Mouse (Mus musculus) stomach, embryonic 15.5 days (tissue): ENCODE data around the gene Olfr382. TPM values are rescaled to one million over a fixed set of nuclear protein-coding genes. Genes with fewer than 3 reads are reported as not detected.
"Not testable (repeated sequence)": the region's sequence is repeated elsewhere in the genome, so short reads cannot be mapped to it uniquely, and the experiment has no call there.

Experiments used
- ATAC-seq: fragments of 200-750 bp; cut with Nextera tagmentation; 2 replicates; pipeline ENCODE4 v1.8.0; 2017; ENCODE audit warnings: low read depth, moderate number of reproducible peaks, moderate TSS enrichment; ENCODE audit not compliant: insufficient read depth, low FRiP score
- H3K27ac ChIP-seq: fragments of 300-500 bp; sonication (generic); 2 replicates; pipeline ENCODE4 v1.5.1; 2015; ENCODE audit warnings: mild to moderate bottlenecking, inconsistent platforms
- H3K27me3 ChIP-seq: fragments of 300-500 bp; sonication (generic); replicated peaks from 2 replicates; pipeline ENCODE4 v1.6.1; 2015; ENCODE audit warnings: inconsistent platforms
- H3K36me3 ChIP-seq: fragments of 300-500 bp; sonication (generic); 2 replicates; pipeline ENCODE4 v1.6.1; 2015; ENCODE audit warnings: inconsistent platforms
- H3K4me1 ChIP-seq: fragments of 300-500 bp; sonication (generic); 2 replicates; pipeline ENCODE4 v1.6.1; 2015; ENCODE audit warnings: inconsistent platforms
- H3K4me2 ChIP-seq: fragments of 300-500 bp; sonication (generic); 2 replicates; pipeline ENCODE4 v1.6.1; 2015; ENCODE audit warnings: mild to moderate bottlenecking, inconsistent platforms
- H3K4me3 ChIP-seq: fragments of 300-500 bp; sonication (generic); replicated peaks from 2 replicates; pipeline ENCODE4 v1.5.1; 2015; ENCODE audit warnings: inconsistent platforms
- H3K9ac ChIP-seq: fragments of 300-500 bp; sonication (generic); 2 replicates; pipeline ENCODE4 v1.6.1; 2015; ENCODE audit warnings: inconsistent platforms
- H3K9me3 ChIP-seq: fragments of 300-500 bp; sonication (generic); 2 replicates; pipeline ENCODE4 v1.6.1; 2016; ENCODE audit warnings: inconsistent platforms
- WGBS: fragments of 180-500 bp; shearing (Covaris S2); methylation state at CpG from one replicate; pipeline ENCODE4 v1.1.7; 2015; 5-methylcytosine and 5-hydroxymethylcytosine counted together
- polyA plus RNA-seq: library from polyadenylated mRNA; unstranded; fragments of >200 nt; fragmentation: Nextera tagmentation; extraction: Ambion mirVana; gene quantifications from 2 replicates; pipeline ENCODE4 v1.2.1, GENCODE M21; 2015

Olfr382 gene
- polyA plus RNA-seq = not detected in 2 replicates

- no peak within 1 kb of the TSS for H3K4me3 ChIP-seq
- H3K36me3 ChIP-seq = no peaks in the 10 kb centered on the region
- no peak within 1 kb of the TSS for H3K27ac ChIP-seq
- ATAC-seq = no peak
- H3K4me2 ChIP-seq = no peak within 1 kb of the TSS
- no peaks in the 10 kb centered on the region for H3K27me3 ChIP-seq
- no peaks in the 10 kb centered on the region for H3K9me3 ChIP-seq
- no peak within 1 kb of the TSS for H3K9ac ChIP-seq
- no peaks in the 10 kb centered on the region for H3K4me1 ChIP-seq
Measured at GRCm38 (mm10) chr11:73517097-73517496, at the start of gene Olfr382. Gene Olfr382, minus strand, starts transcription at chr11:73517197.

- 90% methylated on average over 1 of the region's 1 CpGs for WGBS
Measured at GRCm38 (mm10) chr11:73528971-73529370, 12.0 kb upstream of the Olfr382 start.

GRCm38 (mm10) chr11:73491503-73491902 lies 25.5 kb downstream of the Olfr382 start, which contains the start of gene Olfr381:
Gene Olfr381, minus strand, starts transcription at chr11:73491603.
- H3K4me1 ChIP-seq = no peaks in the 10 kb centered on the region
- no peak within 1 kb of the TSS for H3K4me3 ChIP-seq
- no peak within 1 kb of the TSS for H3K4me2 ChIP-seq
- no peaks in the 10 kb centered on the region for H3K27me3 ChIP-seq
- no peak within 1 kb of the TSS for H3K9ac ChIP-seq
- H3K9me3 ChIP-seq = no peaks in the 10 kb centered on the region
- H3K36me3 ChIP-seq = no peaks in the 10 kb centered on the region
- H3K27ac ChIP-seq = no peak within 1 kb of the TSS
- ATAC-seq = no peak

More at GRCm38 (mm10) chr11:73528971-73529370, 12.0 kb upstream of the Olfr382 start:
- H3K9ac ChIP-seq, H3K27me3 ChIP-seq, ATAC-seq, H3K4me2 ChIP-seq, H3K27ac ChIP-seq, H3K36me3 ChIP-seq, H3K4me1 ChIP-seq, H3K4me3 ChIP-seq, H3K9me3 ChIP-seq: not testable (repeated sequence)

Other genes with a start within 250 kb of the Olfr382 start
- 0.12 and 0.22 TPM in 2 replicates for gene Trpv3, start 249.8 kb downstream of the Olfr382 start, polyA plus RNA-seq
- 2.7 and 3.2 TPM in 2 replicates for gene Aspa, start 187.6 kb downstream of the Olfr382 start, polyA plus RNA-seq
- gene Gm49340, start 187.5 kb downstream of the Olfr382 start, polyA plus RNA-seq = not detected in 2 replicates
- 0.23 and 0.27 TPM in 2 replicates for gene Spata22, start 187.5 kb downstream of the Olfr382 start, polyA plus RNA-seq
- gene Olfr20, start 166.4 kb downstream of the Olfr382 start, polyA plus RNA-seq = not detected in 2 replicates
- not detected in 2 replicates for gene Olfr376, start 146.0 kb downstream of the Olfr382 start, polyA plus RNA-seq
- not detected in 2 replicates for gene Olfr1, start 117.6 kb downstream of the Olfr382 start, polyA plus RNA-seq
- gene Olfr378, start 88.7 kb downstream of the Olfr382 start, polyA plus RNA-seq = not detected in 2 replicates
- gene Olfr380, start 59.7 kb downstream of the Olfr382 start, polyA plus RNA-seq = not detected in 2 replicates
- not detected in 2 replicates for gene Olfr381, start 25.6 kb downstream of the Olfr382 start, polyA plus RNA-seq
- not detected in 2 replicates for gene Olfr385, start 75.8 kb upstream of the Olfr382 start, polyA plus RNA-seq
- gene Olfr384, start 81.4 kb upstream of the Olfr382 start, polyA plus RNA-seq = not detected in 2 replicates
- not detected in 2 replicates for gene Zfp735, start 171.6 kb upstream of the Olfr382 start, polyA plus RNA-seq